Mouse (Mus musculus) cerebellum, adult 2 months (tissue): ENCODE data around the gene Cyth4.

Experiments used
- CTCF ChIP-seq: fragments of 200-500 bp; IDR thresholded peaks from 2 replicates; pipeline ENCODE4 v1.5.1; 2011; ENCODE audit warnings: low read depth, mild to moderate bottlenecking, control low read depth, low read length, moderate library complexity, borderline replicate concordance; ENCODE audit not compliant: insufficient read depth
- POLR2A ChIP-seq: fragments of 200-500 bp; IDR thresholded peaks from 2 replicates; pipeline ENCODE4 v1.6.1; 2011; ENCODE audit warnings: low read length, control low read depth, borderline replicate concordance; ENCODE audit not compliant: insufficient read depth

GRCm38 (mm10) chr15:78563344-78563743, 33.5 kb upstream of the Cyth4 start:
- TF ChIP-seq POLR2A (no peak), CTCF (no peak)
